8 mouse cellular contexts compared by ENCODE assay signal in genomic region chr11:75549658-75550111, GRCm38 (mm10). TPM values are rescaled to one million over a fixed set of nuclear protein-coding genes. Genes with fewer than 3 reads are reported as not detected.
A peak's percentile ranks its signal among the peaks of the same experiment; 100 is the strongest.
DNase-seq lines count a peak whose midpoint lies in the region; ATAC-seq and TF ChIP-seq lines count a peak whose summit lies in the region.

No protein-coding gene starts in this region.

- no peak for TF ChIP-seq CTCF in liver, adult 2 months (IDR thresholded peaks at IDR 0.05; ENCODE audit: low read depth, low read length)
- TF ChIP-seq CTCF in small intestine, adult 2 months (IDR thresholded peaks at IDR 0.05; ENCODE audit: extremely low read depth, insufficient read length, insufficient replicate concordance, low read depth, low read length), result no peak

- H3K79me2 ChIP-seq in liver, adult 2 months (ENCODE audit: control insufficient read depth, insufficient read depth, low read length), result no peaks in the 10 kb centered on the region

- peak overlapping the region; percentile 16; the same call in 1 of the 2 replicates for H3K27ac ChIP-seq in liver, adult 2 months (replicated peaks; ENCODE audit: insufficient read depth, low read depth, low read length)
- peak overlapping the region; percentile 25; the same call in 1 of the 2 replicates for H3K27ac ChIP-seq in limb, embryonic 12.5 days
- H3K27ac ChIP-seq in small intestine, adult 2 months (ENCODE audit: insufficient read depth, low read depth, low read length), result peak overlapping the region; percentile 52

- no peak overlapping the region for H3K4me3 ChIP-seq in liver, adult 2 months (ENCODE audit: insufficient read depth, low read depth, low read length)
- H3K4me3 ChIP-seq in limb, embryonic 12.5 days (replicated peaks), result no peak overlapping the region
- H3K4me3 ChIP-seq in small intestine, adult 2 months (ENCODE audit: low read depth, low read length), result no peak overlapping the region

- 64% methylated on average over 5 of the region's 5 CpGs for WGBS in liver, adult 2 months
- WGBS in limb, embryonic 12.5 days, result 48% methylated on average over 5 of the region's 5 CpGs
- WGBS in small intestine, adult 2 months, result 66% methylated on average over 5 of the region's 5 CpGs

- H3K36me3 ChIP-seq in liver, adult 2 months (ENCODE audit: control insufficient read depth, insufficient read depth, low read length), result peaks cover 1% of the 10 kb centered on the region; the same call in 1 of the 2 replicates
- H3K36me3 ChIP-seq in limb, embryonic 12.5 days, result no peaks in the 10 kb centered on the region
- peaks cover 64% of the 10 kb centered on the region for H3K36me3 ChIP-seq in small intestine, adult 2 months (ENCODE audit: control insufficient read depth, insufficient read depth, low read length)

- no peaks in the 10 kb centered on the region for H3K4me1 ChIP-seq in liver, adult 2 months (ENCODE audit: control insufficient read depth, insufficient read depth, low read length)
- peaks cover 40% of the 10 kb centered on the region for H3K4me1 ChIP-seq in limb, embryonic 12.5 days (replicated peaks)
- 0 out of 2 replicates have a peak, but pooled peaks cover 9% of the 10 kb centered on the region for H3K4me1 ChIP-seq in small intestine, adult 2 months (ENCODE audit: control insufficient read depth, insufficient read depth, insufficient read length, low read length)

- DNase-seq in adrenal gland, postnatal 10 days, result peak; percentile 40
- DNase-seq in adrenal gland, adult 18-20 months (ENCODE audit: low spot score in 2 of 2), result no peak
- DNase-seq in liver, adult 2 months (ENCODE audit: extremely low read depth, low read depth, low spot score), result peak; percentile 39
- no peak for DNase-seq in liver
- DNase-seq in spleen, adult 12 weeks (ENCODE audit: low spot score), result no peak

- no peaks in the 10 kb centered on the region for H3K27me3 ChIP-seq in liver, adult 2 months (ENCODE audit: control insufficient read depth, insufficient read depth, low read length)
- H3K27me3 ChIP-seq in limb, embryonic 12.5 days, result no peaks in the 10 kb centered on the region
- no peaks in the 10 kb centered on the region for H3K27me3 ChIP-seq in small intestine, adult 2 months (ENCODE audit: control insufficient read depth, insufficient read depth, low read length)

- H3K9me3 ChIP-seq in limb, embryonic 12.5 days, result no peaks in the 10 kb centered on the region

- no peak for ATAC-seq in limb, embryonic 12.5 days (ENCODE audit: insufficient number of reproducible peaks, insufficient read depth, low FRiP score, low TSS enrichment, low read depth)
- ATAC-seq in megakaryocyte-erythroid progenitor cell, adult 5-6 weeks (replicated peaks; ENCODE audit: low FRiP score, low TSS enrichment, poor library complexity, severe bottlenecking), result no peak

- no peak overlapping the region for H3K9ac ChIP-seq in liver, adult 2 months (ENCODE audit: low read depth, low read length)
- H3K9ac ChIP-seq in limb, embryonic 12.5 days (replicated peaks), result no peak overlapping the region

- H3K4me2 ChIP-seq in limb, embryonic 12.5 days, result no peak overlapping the region

- TF ChIP-seq POLR2A in liver, adult 2 months (IDR thresholded peaks at IDR 0.05; ENCODE audit: extremely low read depth, insufficient read depth, low read length), result no peak
- TF ChIP-seq POLR2A in small intestine, adult 2 months (IDR thresholded peaks at IDR 0.05; ENCODE audit: low read depth, low read length), result no peak

RNA-seq across cellular contexts. Expression of gene Slc43a2, which starts 18.2 kb away (rescaled TPM):
- total RNA-seq in adrenal gland, postnatal 10 days (2021), result 10 to 100 TPM; 21.1 to 27.9 TPM
- 10 to 100 TPM; 22.8 to 29.1 TPM for total RNA-seq in adrenal gland, adult 18-20 months (2021)
- 4.1 and 8.9 TPM in 2 replicates for total RNA-seq in liver, adult 2 months (2014; rRNA removed)
- 5.2 and 8.0 TPM in 2 replicates for polyA plus RNA-seq in liver, adult 2 months (2012; rRNA removed)
- polyA plus RNA-seq in limb, embryonic 12.5 days (2016; fragmentation: Nextera tagmentation; extraction: Ambion mirVana), result 3.7 and 4.2 TPM in 2 replicates
- 165 and 508 TPM in 2 replicates for polyA plus RNA-seq in small intestine, adult 2 months (2012; rRNA removed)
- 1.2 and 2.2 TPM in 2 replicates for total RNA-seq in megakaryocyte-erythroid progenitor cell, adult 5-6 weeks (2014; fragmentation: Nextera tagmentation)
- 1.9 and 2.9 TPM in 2 replicates for total RNA-seq in megakaryocyte-erythroid progenitor cell, adult 5-6 weeks (2017)

RNA-seq across cellular contexts. Expression of gene Scarf1, which starts 36.3 kb away (rescaled TPM):
- 10 to 100 TPM; 13.3 to 20.0 TPM for total RNA-seq in adrenal gland, postnatal 10 days (2021)
- 1 to 10 TPM; 7.5 TPM for total RNA-seq in adrenal gland, adult 18-20 months (2021)
- total RNA-seq in liver, adult 2 months (2014; rRNA removed), result 5.8 and 7.5 TPM in 2 replicates
- polyA plus RNA-seq in liver, adult 2 months (2012; rRNA removed), result 10.3 and 16.9 TPM in 2 replicates
- polyA plus RNA-seq in limb, embryonic 12.5 days (2016; fragmentation: Nextera tagmentation; extraction: Ambion mirVana), result 5.4 and 6.0 TPM in 2 replicates
- polyA plus RNA-seq in small intestine, adult 2 months (2012; rRNA removed), result 9.4 and 12.3 TPM in 2 replicates
- total RNA-seq in megakaryocyte-erythroid progenitor cell, adult 5-6 weeks (2014; fragmentation: Nextera tagmentation), result 1.0 TPM in 1 of 2 replicates, not detected in the other
- total RNA-seq in megakaryocyte-erythroid progenitor cell, adult 5-6 weeks (2017), result 0.65 TPM in 1 of 2 replicates, not detected in the other

RNA-seq across cellular contexts. Expression of gene Pitpna, which starts 38.2 kb away (rescaled TPM):
- total RNA-seq in adrenal gland, postnatal 10 days (2021), result 100 to 1,000 TPM; 130 to 139 TPM
- 100 to 1,000 TPM; 152 to 175 TPM for total RNA-seq in adrenal gland, adult 18-20 months (2021)
- total RNA-seq in liver, adult 2 months (2014; rRNA removed), result 19.7 and 21.0 TPM in 2 replicates
- 24.6 and 28.9 TPM in 2 replicates for polyA plus RNA-seq in liver, adult 2 months (2012; rRNA removed)
- polyA plus RNA-seq in limb, embryonic 12.5 days (2016; fragmentation: Nextera tagmentation; extraction: Ambion mirVana), result 80.8 and 89.5 TPM in 2 replicates
- 88.0 and 185 TPM in 2 replicates for polyA plus RNA-seq in small intestine, adult 2 months (2012; rRNA removed)
- total RNA-seq in megakaryocyte-erythroid progenitor cell, adult 5-6 weeks (2014; fragmentation: Nextera tagmentation), result 69.0 and 96.5 TPM in 2 replicates
- total RNA-seq in megakaryocyte-erythroid progenitor cell, adult 5-6 weeks (2017), result 46.2 and 58.2 TPM in 2 replicates

RNA-seq across cellular contexts. Expression of gene Rilp, which starts 39.8 kb away (rescaled TPM):
- 10 to 100 TPM; 17.3 to 23.7 TPM for total RNA-seq in adrenal gland, postnatal 10 days (2021)
- total RNA-seq in adrenal gland, adult 18-20 months (2021), result 10 to 100 TPM; 11.5 to 20.8 TPM
- 23.0 and 27.9 TPM in 2 replicates for total RNA-seq in liver, adult 2 months (2014; rRNA removed)
- 29.8 and 32.6 TPM in 2 replicates for polyA plus RNA-seq in liver, adult 2 months (2012; rRNA removed)
- polyA plus RNA-seq in limb, embryonic 12.5 days (2016; fragmentation: Nextera tagmentation; extraction: Ambion mirVana), result 0.26 and 0.67 TPM in 2 replicates
- polyA plus RNA-seq in small intestine, adult 2 months (2012; rRNA removed), result 8.0 and 15.0 TPM in 2 replicates
- total RNA-seq in megakaryocyte-erythroid progenitor cell, adult 5-6 weeks (2014; fragmentation: Nextera tagmentation), result 1.5 TPM in 1 of 2 replicates, not detected in the other
- total RNA-seq in megakaryocyte-erythroid progenitor cell, adult 5-6 weeks (2017), result 0.72 TPM in 1 of 2 replicates, not detected in the other

Comparison
In these comparisons a context has a peak if more than half of its experiments do, and no peak if none do; other contexts are left out.
1. DNase-seq: peak in adrenal gland, postnatal 10 days (single experiment) and liver, adult 2 months (single experiment); none in adrenal gland, adult 18-20 months (0 of 2), liver (single experiment) and spleen, adult 12 weeks (single experiment).
2. Peak in every context shown above with its lines, with median percentiles within 50 percentile points of each other: H3K27ac ChIP-seq.